Mouse (Mus musculus) spleen, postnatal 0 days (tissue): ENCODE results near the gene Kcnma1. TPM values are rescaled to one million over a fixed set of nuclear protein-coding genes. Genes with fewer than 3 reads are reported as not detected.

Source experiments
- polyA plus RNA-seq: library from polyadenylated mRNA; unstranded; fragments of >200 nt; fragmentation: Nextera tagmentation; extraction: Ambion mirVana; gene quantifications from 2 replicates; pipeline ENCODE4 v1.2.1, GENCODE M21; 2015

The Kcnma1 gene
- 0.05 and 0.22 TPM in 2 replicates for polyA plus RNA-seq

GRCm38 (mm10) chr14:24014391-24014790 lies at the start of gene Kcnma1:
TSS of gene Kcnma1 (minus strand) at chr14:24014491.

Other genes starting within 250 kb of the Kcnma1 start
- 2.1 and 2.9 TPM in 2 replicates for gene Dlg5, start 231.4 kb upstream of the Kcnma1 start, polyA plus RNA-seq